Mouse (Mus musculus) stomach, postnatal 0 days (tissue): Measurements from ENCODE around the gene Cpne6. TPM values are rescaled to one million over a fixed set of nuclear protein-coding genes. Genes with fewer than 3 reads are reported as not detected.

Source experiments
- ATAC-seq: fragments of 200-750 bp; cut with Nextera tagmentation; 2 replicates; pipeline ENCODE4 v1.8.0; 2017; ENCODE audit not compliant: low FRiP score, low TSS enrichment
- DNase-seq: peaks from one replicate; pipeline ENCODE4 v3.0.0-alpha.2; 2016; ENCODE audit warnings: low spot score
- H3K27ac ChIP-seq: fragments of 300-500 bp; sonication (generic); replicated peaks from 2 replicates; pipeline ENCODE4 v1.5.1; 2014; ENCODE audit warnings: mild to moderate bottlenecking, control low read depth
- H3K27me3 ChIP-seq: fragments of 300-500 bp; sonication (generic); 2 replicates; pipeline ENCODE4 v1.6.1; 2014; ENCODE audit warnings: low read length; ENCODE audit not compliant: control insufficient read depth, insufficient read depth
- H3K36me3 ChIP-seq: fragments of 300-500 bp; sonication (generic); 2 replicates; pipeline ENCODE4 v1.6.1; 2014; ENCODE audit warnings: low read length, mixed read lengths; ENCODE audit not compliant: control insufficient read depth, insufficient read depth
- H3K4me1 ChIP-seq: fragments of 300-500 bp; sonication (generic); replicated peaks from 2 replicates; pipeline ENCODE4 v1.6.1; 2014; ENCODE audit warnings: antibody characterized with exemption; ENCODE audit not compliant: control insufficient read depth, insufficient read depth
- H3K4me2 ChIP-seq: fragments of 300-500 bp; sonication (generic); replicated peaks from 2 replicates; pipeline ENCODE4 v1.6.1; 2014; ENCODE audit warnings: low read depth, mild to moderate bottlenecking, control low read depth, moderate library complexity
- H3K4me3 ChIP-seq: fragments of 300-500 bp; sonication (generic); 2 replicates; pipeline ENCODE4 v1.5.1; 2014; ENCODE audit warnings: low read depth, low read length, control low read depth
- H3K9ac ChIP-seq: fragments of 300-500 bp; sonication (generic); 2 replicates; pipeline ENCODE4 v1.6.1; 2014; ENCODE audit warnings: mild to moderate bottlenecking, low read length, control low read depth, mixed read lengths
- H3K9me3 ChIP-seq: fragments of 300-500 bp; sonication (generic); 2 replicates; pipeline ENCODE4 v1.6.1; 2016; ENCODE audit warnings: low read length; ENCODE audit not compliant: control insufficient read depth
- CTCF ChIP-seq: IDR thresholded peaks from 2 replicates; pipeline ENCODE4 v1.5.1; 2016; ENCODE audit warnings: antibody characterized with exemption, low read depth, mild to moderate bottlenecking, moderate library complexity
- EP300 ChIP-seq: optimal IDR thresholded peaks from 2 replicates; pipeline ENCODE3; 2016; ENCODE audit warnings: antibody characterized with exemption
- whole genome bisulfite sequencing: fragments of 180-500 bp; shearing (Covaris S2); extraction: QIAGEN DNeasy Blood & Tissue Kit; methylation state at CpG from one replicate; pipeline ENCODE4 v1.1.7; 2014; 5-methylcytosine and 5-hydroxymethylcytosine counted together
- polyA plus RNA-seq: library from polyadenylated mRNA; unstranded; fragments of >200 nt; fragmentation: Nextera tagmentation; extraction: Ambion mirVana; gene quantifications from 2 replicates; pipeline ENCODE4 v1.2.1, GENCODE M21; 2015

Cpne6 gene
- polyA plus RNA-seq, 1 experiment from 2014 or later = 0.08 TPM

GRCm38 (mm10) chr14:55509540-55509939, 705 bp upstream of the Cpne6 start:
- no peaks in the 10 kb centered on the region for H3K4me1 ChIP-seq
- no peak for TF ChIP-seq CTCF
- H3K4me2 ChIP-seq = no peak overlapping the region
- no peaks in the 10 kb centered on the region for H3K36me3 ChIP-seq
- no peak overlapping the region for H3K9ac ChIP-seq
- H3K27ac ChIP-seq = no peak overlapping the region
- ATAC-seq = no peak
- no peak overlapping the region for H3K4me3 ChIP-seq
- no peaks in the 10 kb centered on the region for H3K9me3 ChIP-seq
- 73% methylated on average over 10 of the region's 10 CpGs for WGBS
- H3K27me3 ChIP-seq = no peaks in the 10 kb centered on the region
- DNase-seq = no peak

GRCm38 (mm10) chr14:55511037-55511436, 792 bp downstream of the Cpne6 start:
- 47% methylated on average over 7 of the region's 7 CpGs for WGBS
- Histone ChIP-seq H3K4me1 (no peaks in the 10 kb centered on the region), H3K27me3 (no peaks in the 10 kb centered on the region), H3K4me2 (no peak overlapping the region), H3K9ac (no peak overlapping the region), H3K36me3 (no peaks in the 10 kb centered on the region), H3K27ac (no peak overlapping the region), H3K4me3 (no peak overlapping the region), H3K9me3 (no peaks in the 10 kb centered on the region)
- peak; percentile 30; the same call in 1 of the 2 replicates for ATAC-seq
- TF ChIP-seq EP300 = no peak
- no peak for TF ChIP-seq CTCF
- DNase-seq = no peak

DNA sequence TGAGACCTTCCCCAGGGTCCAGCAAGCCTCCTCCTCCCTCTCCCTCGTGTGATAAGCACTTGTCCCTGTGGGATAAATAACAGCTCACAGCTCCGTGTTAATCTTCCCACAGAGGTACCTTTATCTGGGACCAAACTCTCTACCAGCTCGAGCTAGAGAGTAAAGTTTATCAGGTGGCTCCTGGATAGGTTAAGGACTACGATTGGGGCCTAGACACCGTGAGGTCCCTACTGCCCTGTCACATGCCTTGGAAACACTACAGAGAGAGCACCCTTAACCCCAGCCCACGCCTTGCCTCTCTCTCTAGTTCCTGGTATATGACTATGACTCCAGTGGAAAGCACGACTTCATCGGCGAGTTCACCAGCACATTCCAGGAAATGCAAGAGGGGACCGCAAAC, 3.7 kb downstream of the Cpne6 start:
- 51% methylated on average over 10 of the region's 10 CpGs for WGBS

DNA sequence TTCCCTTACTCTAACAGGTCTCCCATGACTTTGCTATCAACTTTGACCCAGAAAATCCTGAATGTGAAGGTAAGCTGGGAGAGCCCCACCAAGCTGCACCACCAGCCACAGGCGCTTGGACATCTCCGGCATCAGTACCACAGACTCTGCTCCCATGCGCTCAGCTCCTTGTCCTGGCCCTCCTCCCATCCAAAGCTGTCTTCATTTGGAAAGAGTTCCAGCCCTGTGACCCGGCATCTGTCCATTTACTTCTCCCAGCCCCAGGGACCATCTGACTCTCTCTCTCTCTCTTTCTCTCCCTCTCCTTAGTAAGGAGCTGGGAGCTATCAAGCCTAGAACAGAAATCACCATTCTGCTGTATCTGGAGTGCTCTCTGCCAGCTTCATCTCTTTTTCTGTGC, 5.6 kb downstream of the Cpne6 start:
- H3K9me3 ChIP-seq = no peaks in the 10 kb centered on the region
- WGBS = 83% methylated on average over 4 of the region's 4 CpGs

More for the DNA sequence above, 3.7 kb downstream of the Cpne6 start:
- H3K4me1 ChIP-seq = no peaks in the 10 kb centered on the region
- no peak for ATAC-seq
- H3K27ac ChIP-seq = no peak overlapping the region
- H3K27me3 ChIP-seq = no peaks in the 10 kb centered on the region
- no peak overlapping the region for H3K4me3 ChIP-seq
- H3K36me3 ChIP-seq = no peaks in the 10 kb centered on the region
- H3K4me2 ChIP-seq = no peak overlapping the region
- H3K9me3 ChIP-seq = no peaks in the 10 kb centered on the region
- DNase-seq = no peak
- no peak overlapping the region for H3K9ac ChIP-seq
- TF ChIP-seq EP300 = no peak
- TF ChIP-seq CTCF = no peak

GRCm38 (mm10) chr14:55518897-55519296, 8.7 kb downstream of the Cpne6 start:
- no peaks in the 10 kb centered on the region for H3K4me1 ChIP-seq
- no peak overlapping the region for H3K4me3 ChIP-seq
- TF ChIP-seq EP300 = no peak
- TF ChIP-seq CTCF = no peak
- H3K27me3 ChIP-seq = no peaks in the 10 kb centered on the region
- no peaks in the 10 kb centered on the region for H3K9me3 ChIP-seq
- WGBS = 71% methylated on average over 2 of the region's 2 CpGs
- no peak overlapping the region for H3K4me2 ChIP-seq
- H3K36me3 ChIP-seq = no peaks in the 10 kb centered on the region
- DNase-seq (no peak), ATAC-seq (no peak)
- H3K27ac ChIP-seq = no peak overlapping the region
- H3K9ac ChIP-seq = no peak overlapping the region

More for the DNA sequence above, 5.6 kb downstream of the Cpne6 start:
- TF ChIP-seq CTCF (no peak), EP300 (no peak)
- Histone ChIP-seq H3K4me2 (no peak overlapping the region), H3K4me3 (no peak overlapping the region), H3K36me3 (no peaks in the 10 kb centered on the region), H3K27me3 (no peaks in the 10 kb centered on the region), H3K4me1 (no peaks in the 10 kb centered on the region), H3K9ac (no peak overlapping the region), H3K27ac (no peak overlapping the region)
- ATAC-seq (no peak), DNase-seq (no peak)

- ATAC-seq = no peak
- H3K27ac ChIP-seq = no peak overlapping the region
- no peaks in the 10 kb centered on the region for H3K4me1 ChIP-seq
- H3K36me3 ChIP-seq = no peaks in the 10 kb centered on the region
- no peak for DNase-seq
- TF ChIP-seq EP300 = no peak
- no peak for TF ChIP-seq CTCF
- H3K27me3 ChIP-seq = no peaks in the 10 kb centered on the region
- H3K9me3 ChIP-seq = no peaks in the 10 kb centered on the region
- H3K4me3 ChIP-seq = no peak overlapping the region
- H3K9ac ChIP-seq = no peak overlapping the region
- H3K4me2 ChIP-seq = no peak overlapping the region
- 72% methylated on average over 4 of the region's 4 CpGs for WGBS
Measured at GRCm38 (mm10) chr14:55519604-55520003, 9.4 kb downstream of the Cpne6 start.
